Mouse (Mus musculus) left cerebral cortex, postnatal 10 days (tissue): ENCODE data around the gene Asl. TPM values are rescaled to one million over a fixed set of nuclear protein-coding genes. Genes with fewer than 3 reads are reported as not detected.
"Not testable (repeated sequence)": the region's sequence is repeated elsewhere in the genome, so short reads cannot be mapped to it uniquely, and the experiment has no call there.

ENCODE experiments used
- DNase-seq, 2 experiments: peaks; one replicate each; pipeline ENCODE4 v3.0.0; 2021 to 2022; ENCODE audit warnings: low spot score in 2 of 2, mixed read lengths in 1 of 2; ENCODE audit errors: extremely low spot score in 1 of 2
- intact Hi-C: fragments of 180-260 bp; cut with DNase I; formaldehyde crosslinking; loops from one replicate; pipeline ENCODE4 v1.15.1; 2025
- total RNA-seq, 2 experiments: library from RNA; stranded (reverse); gene quantifications; 2 replicates each; pipeline ENCODE4 v1.2.3; 2021

Gene Asl
- total RNA-seq, 2 experiments from 2014 or later = 23.9 to 24.6 TPM

- intact Hi-C loops = no loop called here
Measured at GRCm38 (mm10) chr5:130048786-130049520, 19.9 kb upstream of the Asl start.

GRCm38 (mm10) chr5:130047013-130047412 lies 18.0 kb upstream of the Asl start:
- DNase-seq = no peak

More at GRCm38 (mm10) chr5:130048786-130049520, 19.9 kb upstream of the Asl start:
- peak in 1 of 2 experiments; percentile 47 for DNase-seq

DNA sequence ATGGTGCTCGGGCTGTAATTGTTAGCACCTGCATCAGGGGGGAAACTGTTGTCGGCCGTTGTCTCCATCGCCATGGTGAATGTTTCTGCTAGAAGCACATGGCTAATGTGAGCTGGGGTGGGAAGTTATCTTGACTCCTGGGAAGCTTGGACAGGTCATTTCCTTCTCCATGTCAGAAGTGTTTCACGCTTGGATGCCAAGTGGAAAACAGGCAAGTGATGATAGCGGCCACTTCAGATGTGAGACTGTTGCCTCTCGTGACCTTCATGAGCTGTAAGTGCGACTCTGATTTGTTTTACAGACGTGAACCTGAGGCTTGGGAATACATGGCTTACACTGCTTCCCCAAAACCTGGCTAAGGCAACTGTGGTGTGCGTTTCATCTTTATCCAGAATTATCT lies 17.5 kb upstream of the Asl start:
- intact Hi-C loops = no loop called here

More at GRCm38 (mm10) chr5:130047013-130047412, 18.0 kb upstream of the Asl start:
- intact Hi-C loops = no loop called here

GRCm38 (mm10) chr5:130046100-130046499 lies 17.1 kb upstream of the Asl start:
- DNase-seq = no peak
- intact Hi-C loops = no loop called here

More for the DNA sequence above, 17.5 kb upstream of the Asl start:
- no peak for DNase-seq

GRCm38 (mm10) chr5:130044201-130044695 lies 15.2 kb upstream of the Asl start:
- intact Hi-C loops = loop anchor here (5.0 kb wide), 2 partner anchors 33 to 98 kb away; partner anchors contain the start of gene Kctd7

GRCm38 (mm10) chr5:130043741-130044140 lies 14.7 kb upstream of the Asl start:
- intact Hi-C loops = loop anchor here (5.0 kb wide), 2 partner anchors 34 to 99 kb away; partner anchors contain the start of gene Kctd7
- DNase-seq = no peak

More at GRCm38 (mm10) chr5:130044201-130044695, 15.2 kb upstream of the Asl start:
- DNase-seq = peak in 1 of 2 experiments; percentile 64

GRCm38 (mm10) chr5:130041262-130041661 lies 12.2 kb upstream of the Asl start:
- intact Hi-C loops = loop anchor here (5.0 kb wide), 2 partner anchors 36 to 101 kb away; partner anchors contain the start of gene Kctd7
- DNase-seq = no peak

DNA sequence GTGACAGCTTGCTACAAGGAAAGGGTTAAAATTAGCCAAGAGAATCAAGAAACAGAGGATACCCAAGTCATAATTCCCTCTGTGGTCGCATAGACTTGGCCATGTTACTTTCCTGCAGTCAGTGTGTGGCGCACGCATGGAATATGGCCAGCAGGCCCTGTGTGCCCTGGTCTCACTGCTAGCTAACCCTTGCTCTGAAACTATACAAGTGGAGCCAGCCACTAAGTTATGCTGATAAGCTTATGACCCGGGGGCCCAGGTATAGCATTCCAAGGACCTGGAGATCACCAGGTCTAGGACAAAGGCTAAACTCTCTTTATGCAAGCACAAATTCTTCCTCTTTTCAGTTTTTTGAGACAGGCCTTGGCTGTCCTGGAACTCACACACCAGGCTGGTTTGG lies 11.8 kb upstream of the Asl start:
- intact Hi-C loops = loop anchor here (5.0 kb wide), 2 partner anchors 37 to 102 kb away; partner anchors contain the start of gene Kctd7

GRCm38 (mm10) chr5:130037752-130038455 lies 8.9 kb upstream of the Asl start:
- peak; percentile 52 to 64 for DNase-seq
- intact Hi-C loops = no loop called here

More for the DNA sequence above, 11.8 kb upstream of the Asl start:
- no peak for DNase-seq

GRCm38 (mm10) chr5:130036300-130036699 lies 7.3 kb upstream of the Asl start:
- DNase-seq, intact Hi-C loops: not testable (repeated sequence)

DNA sequence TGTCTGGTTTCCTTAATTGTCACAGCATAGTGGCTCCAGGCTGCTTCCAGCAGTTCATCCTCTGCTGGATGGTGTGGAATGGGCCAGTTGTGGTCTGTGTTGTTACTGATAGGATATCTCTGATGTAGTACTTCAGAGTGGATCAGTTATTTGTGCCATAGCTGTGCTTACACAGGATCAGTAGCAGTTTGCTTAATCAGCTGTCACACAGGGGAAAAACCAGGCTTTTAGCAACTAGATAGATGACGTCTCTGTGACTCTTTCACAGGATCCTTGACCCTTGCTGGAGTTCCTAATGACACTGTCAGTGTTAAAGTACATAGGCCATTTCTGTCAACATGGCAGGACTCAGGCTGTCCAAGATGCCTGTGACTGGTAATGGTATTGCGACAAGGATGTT lies 4.8 kb upstream of the Asl start:
- intact Hi-C loops = no loop called here
- DNase-seq = no peak

DNA sequence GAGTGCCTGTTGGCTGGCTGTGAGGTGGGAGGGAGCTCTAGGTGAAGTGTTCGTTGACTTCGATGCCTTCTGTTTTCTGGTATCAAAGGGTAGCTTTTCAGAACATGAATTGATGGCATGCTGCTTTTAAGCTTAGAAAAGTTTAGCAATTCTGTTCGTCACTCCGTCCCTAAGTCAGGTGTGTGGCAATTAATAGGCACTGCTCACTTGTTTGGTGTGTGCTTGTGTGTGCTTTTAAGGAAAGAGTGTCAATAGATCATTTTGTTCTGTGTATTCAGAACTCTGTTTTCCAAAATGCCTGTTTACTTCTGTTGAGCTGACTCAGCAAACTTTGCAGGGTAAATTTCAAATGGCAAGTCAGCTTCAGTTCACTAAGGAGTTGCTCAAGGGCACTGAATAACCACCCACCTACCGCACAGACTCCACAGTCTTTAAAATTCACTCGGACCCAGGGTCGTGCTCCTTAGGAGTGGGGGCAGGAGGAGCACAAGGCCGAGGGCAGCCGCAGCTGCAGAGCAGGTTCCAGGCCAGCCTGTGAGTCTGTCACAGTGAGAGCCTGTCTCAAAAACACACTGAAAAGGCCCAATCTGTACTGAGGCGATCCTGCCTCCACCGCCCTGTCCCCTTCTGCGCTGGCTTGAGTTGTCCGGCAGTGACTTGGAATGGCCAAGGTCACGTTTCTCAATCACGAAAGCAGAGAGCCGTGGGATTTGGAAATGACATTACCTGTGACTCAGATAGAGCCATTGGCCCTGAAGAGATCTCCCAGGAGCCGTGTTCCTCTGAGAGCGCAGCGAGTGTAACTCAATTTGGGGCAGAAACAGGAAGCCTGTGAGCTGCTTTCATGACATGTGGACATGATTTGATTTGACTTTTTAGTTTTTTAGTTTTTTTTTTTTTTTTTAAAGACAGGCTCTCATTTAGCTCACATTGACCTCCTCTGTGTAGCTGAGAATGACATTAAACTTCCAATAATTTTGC lies 2.7 kb upstream of the Asl start:
- DNase-seq = no peak
- intact Hi-C loops = no loop called here

- DNase-seq = no peak
- intact Hi-C loops = loop anchor here (5.0 kb wide), 1 partner anchor 115 kb away; the partner anchor contains the start of gene Kctd7
Measured at GRCm38 (mm10) chr5:130027696-130028095, 1.4 kb downstream of the Asl start.

DNA sequence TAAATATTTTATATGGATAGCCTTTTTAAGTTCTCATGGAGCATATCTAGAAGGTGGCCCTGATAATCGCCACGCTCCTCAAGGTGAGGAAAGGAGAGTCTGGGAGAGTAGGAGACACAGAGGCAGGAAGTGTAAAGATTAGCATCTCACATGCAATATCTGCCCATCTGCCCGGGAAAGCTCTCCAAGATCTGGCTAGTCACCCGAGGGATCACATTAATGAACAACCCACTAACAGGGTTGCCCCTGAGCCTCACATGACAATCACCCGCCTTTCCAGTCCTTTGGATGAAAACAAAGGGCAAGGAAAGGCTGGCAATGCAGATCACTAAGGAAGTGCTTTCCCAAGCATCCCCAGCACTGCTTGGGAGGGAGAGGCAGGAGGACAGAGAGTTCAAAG lies 1.9 kb downstream of the Asl start:
- no peak for DNase-seq
- intact Hi-C loops = loop anchor here (5.0 kb wide), 1 partner anchor 115 kb away; the partner anchor contains the start of gene Kctd7

GRCm38 (mm10) chr5:130023767-130024539 lies 5.1 kb downstream of the Asl start:
- intact Hi-C loops = no loop called here
- DNase-seq = peak; percentile 64 to 91

GRCm38 (mm10) chr5:130023067-130023766 lies 5.8 kb downstream of the Asl start:
- no peak for DNase-seq
- intact Hi-C loops = no loop called here

DNA sequence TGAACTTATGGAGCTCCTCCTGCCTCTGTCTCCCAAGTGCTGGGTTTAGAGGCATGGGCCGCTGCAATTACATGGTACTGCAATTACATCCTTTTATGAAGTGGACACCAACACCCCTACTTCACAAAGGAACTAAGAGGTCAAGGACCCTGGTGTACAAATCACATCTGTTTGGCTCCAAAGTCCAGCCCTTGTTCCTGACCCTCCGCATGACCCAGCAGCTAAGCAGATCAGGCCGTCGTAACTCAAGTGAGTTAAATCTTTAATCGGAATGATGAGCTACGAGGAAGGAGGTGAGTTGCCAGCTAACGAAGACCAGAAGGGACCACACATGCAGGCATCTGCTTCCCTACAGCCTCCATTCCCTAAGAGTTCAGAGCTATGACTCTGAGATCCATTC lies 6.7 kb downstream of the Asl start:
- intact Hi-C loops = no loop called here
- DNase-seq = no peak
